Mouse (Mus musculus) kidney, adult 2 months (tissue): ENCODE measurements around the gene Olfr654. TPM values are rescaled to one million over a fixed set of nuclear protein-coding genes. Genes with fewer than 3 reads are reported as not detected.

Experiments used
- DNase-seq: peaks from one replicate; pipeline ENCODE4 v3.0.0; 2021
- H3K27ac ChIP-seq: fragments of 200-500 bp; 2 replicates; pipeline ENCODE4 v1.5.1; 2012; ENCODE audit warnings: low read depth, low read length, control low read depth, inconsistent platforms; ENCODE audit not compliant: insufficient read depth
- H3K27me3 ChIP-seq: fragments of 200-500 bp; replicated peaks from 2 replicates; pipeline ENCODE4 v1.6.1; 2012; ENCODE audit warnings: mild to moderate bottlenecking, moderate library complexity, low read length, inconsistent platforms; ENCODE audit not compliant: control insufficient read depth, insufficient read depth
- H3K36me3 ChIP-seq: fragments of 200-500 bp; 2 replicates; pipeline ENCODE4 v1.6.1; 2012; ENCODE audit warnings: mild to moderate bottlenecking, moderate library complexity, low read length, inconsistent platforms; ENCODE audit not compliant: control insufficient read depth, insufficient read depth
- H3K4me1 ChIP-seq: fragments of 200-500 bp; 2 replicates; pipeline ENCODE4 v1.6.1; 2011; ENCODE audit warnings: low read length; ENCODE audit not compliant: control insufficient read depth, insufficient read depth
- H3K4me3 ChIP-seq: fragments of 200-500 bp; 2 replicates; pipeline ENCODE4 v1.5.1; 2011; ENCODE audit warnings: mild to moderate bottlenecking, low read depth, low read length, control low read depth; ENCODE audit not compliant: insufficient read depth
- CTCF ChIP-seq: fragments of 200-500 bp; conservative IDR thresholded peaks from 2 replicates; pipeline ENCODE4 v1.5.1; 2011; ENCODE audit warnings: low read depth, mild to moderate bottlenecking, control low read depth, low read length, moderate library complexity, mixed read lengths; ENCODE audit not compliant: insufficient read depth, insufficient read length
- POLR2A ChIP-seq: fragments of 200-500 bp; IDR thresholded peaks from one replicate; pipeline ENCODE4 v1.6.1; 2011; ENCODE audit warnings: low read depth, low read length, control low read depth
- WGBS: fragments of 180-500 bp; shearing (Covaris S2); methylation state at CpG from one replicate; pipeline ENCODE4 v1.1.7; 2018; 5-methylcytosine and 5-hydroxymethylcytosine counted together
- polyA plus RNA-seq: library from polyadenylated mRNA; depleted of rRNA; stranded (reverse); fragments of >200 nt; gene quantifications from 2 replicates; pipeline ENCODE4 v1.2.3, GENCODE M21; 2012; rRNA removed

Gene Olfr654
- polyA plus RNA-seq, 1 experiment = not detected

GRCm38 (mm10) chr7:104601679-104602078, 14.9 kb downstream of the Olfr654 start, which contains the start of gene Olfr655:
Olfr655 (minus strand) TSS chr7:104601779.
- DNase-seq = no peak
- Histone ChIP-seq H3K27ac (no peak within 1 kb of the TSS), H3K4me3 (no peak within 1 kb of the TSS), H3K4me1 (no peaks in the 10 kb centered on the region), H3K27me3 (no peaks in the 10 kb centered on the region), H3K36me3 (no peaks in the 10 kb centered on the region)
- no peak for TF ChIP-seq CTCF
- TF ChIP-seq POLR2A = no peak
- WGBS = 84% methylated on average over 2 of the region's 2 CpGs

GRCm38 (mm10) chr7:104603173-104603572, 16.3 kb downstream of the Olfr654 start:
- Histone ChIP-seq H3K36me3 (no peaks in the 10 kb centered on the region), H3K27ac (no peak overlapping the region), H3K4me1 (no peaks in the 10 kb centered on the region), H3K27me3 (no peaks in the 10 kb centered on the region), H3K4me3 (no peak overlapping the region)
- 6% methylated on average over 3 of the region's 3 CpGs for WGBS
- DNase-seq = peak; percentile 41
- no peak for TF ChIP-seq POLR2A
- peak; percentile 83 for TF ChIP-seq CTCF

GRCm38 (mm10) chr7:104604727-104605126, 17.9 kb downstream of the Olfr654 start:
- Histone ChIP-seq H3K36me3 (no peaks in the 10 kb centered on the region), H3K27me3 (no peaks in the 10 kb centered on the region), H3K4me3 (no peak overlapping the region), H3K27ac (no peak overlapping the region), H3K4me1 (no peaks in the 10 kb centered on the region)
- no peak for TF ChIP-seq CTCF
- no peak for TF ChIP-seq POLR2A
- DNase-seq = no peak

GRCm38 (mm10) chr7:104613655-104614054, 26.8 kb downstream of the Olfr654 start, which contains the start of gene Olfr656:
Olfr656 (plus strand) TSS chr7:104613955.
- TF ChIP-seq POLR2A = no peak
- no peaks in the 10 kb centered on the region for H3K4me1 ChIP-seq
- H3K4me3 ChIP-seq = no peak within 1 kb of the TSS
- no peak for DNase-seq
- no peaks in the 10 kb centered on the region for H3K36me3 ChIP-seq
- H3K27ac ChIP-seq = no peak within 1 kb of the TSS
- WGBS = 78% methylated on average over 4 of the region's 4 CpGs
- no peaks in the 10 kb centered on the region for H3K27me3 ChIP-seq

- DNase-seq = no peak
- Histone ChIP-seq H3K4me3 (no peak within 1 kb of the TSS), H3K27ac (no peak within 1 kb of the TSS), H3K4me1 (no peaks in the 10 kb centered on the region), H3K27me3 (no peaks in the 10 kb centered on the region), H3K36me3 (no peaks in the 10 kb centered on the region)
- no peak for TF ChIP-seq CTCF
- no peak for TF ChIP-seq POLR2A
These were observed 37.7 kb downstream of the Olfr654 start, which contains the start of gene Olfr657 for GRCm38 (mm10) chr7:104624494-104624893. Olfr657 (plus strand) TSS chr7:104624794.

Other genes starting within 250 kb of the Olfr654 start
- 2.4 and 3.4 TPM in 2 replicates for gene Trim12c, start 233.7 kb upstream of the Olfr654 start, polyA plus RNA-seq
- 0.03 and 0.25 TPM in 2 replicates for gene Trim30b, start 217.1 kb upstream of the Olfr654 start, polyA plus RNA-seq
- 0.09 TPM in 1 of 2 replicates, not detected in the other for gene Trim30c, start 186.2 kb upstream of the Olfr654 start, polyA plus RNA-seq
- 2.1 and 4.6 TPM in 2 replicates for gene Trim30a, start 121.8 kb upstream of the Olfr654 start, polyA plus RNA-seq
- 0.39 and 0.92 TPM in 2 replicates for gene Trim30d, start 79.2 kb upstream of the Olfr654 start, polyA plus RNA-seq
- not detected in 2 replicates for gene Olfr651, start 36.9 kb upstream of the Olfr654 start, polyA plus RNA-seq
- not detected in 2 replicates for gene Olfr652, start 26.1 kb upstream of the Olfr654 start, polyA plus RNA-seq
- not detected in 2 replicates for gene Olfr653, start 9.7 kb upstream of the Olfr654 start, polyA plus RNA-seq
- not detected in 2 replicates for gene Olfr655, start 14.8 kb downstream of the Olfr654 start, polyA plus RNA-seq
- gene Olfr656, start 26.9 kb downstream of the Olfr654 start, polyA plus RNA-seq = not detected in 2 replicates
- not detected in 2 replicates for gene Olfr657, start 37.8 kb downstream of the Olfr654 start, polyA plus RNA-seq
- not detected in 2 replicates for gene Olfr658, start 60.3 kb downstream of the Olfr654 start, polyA plus RNA-seq
- not detected in 2 replicates for gene Olfr659, start 79.7 kb downstream of the Olfr654 start, polyA plus RNA-seq
- not detected in 2 replicates for gene Olfr661, start 99.5 kb downstream of the Olfr654 start, polyA plus RNA-seq
- not detected in 2 replicates for gene Usp17le, start 190.4 kb downstream of the Olfr654 start, polyA plus RNA-seq